Mouse (Mus musculus) hindlimb bud, embryonic 11.5 days (tissue): ENCODE data around the gene Orm1.
A peak's percentile ranks its signal among the peaks of the same experiment; 100 is the strongest.

ENCODE experiments used
- DNase-seq: peaks from one replicate; pipeline ENCODE4 v3.0.0-alpha.2; 2012; ENCODE audit warnings: low read depth, low spot score; ENCODE audit errors: extremely low spot score

Orm1 gene

GRCm38 (mm10) chr4:63355877-63356665, 11.7 kb downstream of the Orm1 start, which contains the start of gene Orm3:
Orm3 (plus strand) TSS chr4:63356162.
- DNase-seq = no peak

DNA sequence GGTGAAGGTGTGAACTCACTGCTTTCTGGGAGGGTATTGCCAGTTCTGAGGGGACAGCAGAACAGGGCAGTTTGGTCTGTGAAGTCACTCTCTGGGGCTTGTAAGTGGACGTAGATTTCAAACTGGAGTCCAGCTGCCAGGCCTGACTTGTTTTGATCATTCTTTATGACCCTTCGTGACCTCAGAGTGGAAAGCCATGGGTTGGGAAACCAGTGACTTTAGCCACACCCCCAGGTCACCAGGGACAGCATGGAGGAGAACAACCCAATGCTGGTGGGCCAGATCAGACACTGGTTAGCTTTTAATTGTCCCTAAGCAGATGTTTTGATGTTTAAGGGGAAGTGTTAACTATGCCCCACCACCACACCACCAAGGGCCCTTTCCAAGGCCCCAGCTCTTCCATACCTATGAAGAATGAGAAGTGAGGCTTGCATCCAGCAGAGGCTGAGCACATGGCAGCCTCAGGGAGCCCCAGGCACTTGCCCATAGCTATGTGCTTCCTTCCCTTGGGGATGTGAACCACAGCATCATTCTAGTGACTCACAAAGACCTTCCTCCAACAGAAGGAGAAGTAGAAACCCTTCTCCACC, 12.7 kb downstream of the Orm1 start:
- no peak for DNase-seq

DNA sequence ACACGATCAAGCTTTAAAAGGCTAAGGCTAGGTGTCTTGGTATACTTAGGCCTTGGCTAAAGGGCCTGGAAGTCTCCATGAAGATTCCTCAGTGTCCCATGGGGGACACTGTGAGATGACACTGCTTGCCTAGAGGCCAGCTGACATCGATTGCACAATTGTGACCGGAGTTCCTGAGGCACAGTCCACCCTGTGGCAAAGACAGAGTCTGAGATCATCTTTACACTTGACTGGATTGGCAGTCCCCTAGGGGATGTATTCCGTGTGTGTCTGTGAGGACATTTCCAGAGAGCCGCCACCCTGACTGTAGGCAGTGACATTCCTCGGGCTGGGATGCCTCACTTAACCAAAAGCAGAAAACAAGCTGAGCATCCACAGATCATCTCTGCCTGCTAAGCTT, 15.5 kb downstream of the Orm1 start:
- no peak for DNase-seq

GRCm38 (mm10) chr4:63362150-63362549, 17.8 kb downstream of the Orm1 start, which contains the start of gene Orm2:
Orm2 (plus strand) TSS chr4:63362449.
- no peak for DNase-seq

GRCm38 (mm10) chr4:63368577-63368976, 24.2 kb downstream of the Orm1 start:
- DNase-seq = peak; percentile 33

- no peak for DNase-seq
These were observed 26.5 kb downstream of the Orm1 start for GRCm38 (mm10) chr4:63370897-63371296.

DNA sequence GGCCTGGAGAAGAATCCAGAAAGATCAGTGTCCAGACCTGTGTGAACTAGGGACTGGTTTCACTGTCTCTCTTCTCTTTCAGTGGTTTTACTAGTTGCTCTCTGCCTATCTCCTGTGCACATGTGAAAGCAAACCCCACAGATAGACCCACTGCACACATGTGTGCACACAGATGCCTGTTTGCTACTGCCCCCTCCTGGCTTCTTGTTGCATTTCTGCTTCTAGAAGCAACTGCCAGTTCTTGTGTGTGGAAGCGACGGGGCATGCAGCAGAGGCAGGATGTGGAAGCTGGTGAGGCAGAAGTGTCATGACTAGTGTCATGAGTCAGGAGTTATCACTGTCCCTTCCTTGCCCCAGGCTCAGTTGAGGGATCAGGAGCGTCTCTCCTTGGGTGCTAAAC, 27.5 kb downstream of the Orm1 start:
- no peak for DNase-seq

- no peak for DNase-seq
These were observed 29.0 kb downstream of the Orm1 start for GRCm38 (mm10) chr4:63373404-63373803.

- DNase-seq = no peak
These were observed 30.0 kb downstream of the Orm1 start for GRCm38 (mm10) chr4:63374331-63374730.

- no peak for DNase-seq
These were observed 31.0 kb downstream of the Orm1 start for GRCm38 (mm10) chr4:63375367-63375766.

- no peak for DNase-seq
These were observed 33.1 kb downstream of the Orm1 start for GRCm38 (mm10) chr4:63377483-63377882.

- no peak for DNase-seq
These were observed 38.5 kb downstream of the Orm1 start for GRCm38 (mm10) chr4:63382676-63383369.

- no peak for DNase-seq
These were observed 39.1 kb downstream of the Orm1 start for GRCm38 (mm10) chr4:63383474-63383873.

DNA sequence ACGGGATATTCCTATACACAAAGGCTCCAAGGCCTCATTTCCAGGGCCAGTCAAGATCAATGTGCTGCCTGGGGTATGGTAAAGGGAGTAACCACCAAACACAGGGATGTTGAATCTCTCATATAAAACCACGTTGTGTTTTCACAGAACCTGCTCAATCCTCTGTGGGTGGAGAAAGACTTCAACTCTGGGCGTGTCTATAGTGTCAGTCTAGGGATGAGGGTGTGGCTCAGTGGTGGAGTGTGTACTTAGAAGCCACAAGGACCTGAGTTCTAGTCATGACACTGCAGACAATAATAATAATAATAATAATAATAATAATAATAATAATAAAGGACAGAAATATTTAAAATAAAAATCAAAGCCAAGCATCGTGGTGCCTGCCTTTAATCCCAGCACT, 39.9 kb downstream of the Orm1 start:
- no peak for DNase-seq

DNA sequence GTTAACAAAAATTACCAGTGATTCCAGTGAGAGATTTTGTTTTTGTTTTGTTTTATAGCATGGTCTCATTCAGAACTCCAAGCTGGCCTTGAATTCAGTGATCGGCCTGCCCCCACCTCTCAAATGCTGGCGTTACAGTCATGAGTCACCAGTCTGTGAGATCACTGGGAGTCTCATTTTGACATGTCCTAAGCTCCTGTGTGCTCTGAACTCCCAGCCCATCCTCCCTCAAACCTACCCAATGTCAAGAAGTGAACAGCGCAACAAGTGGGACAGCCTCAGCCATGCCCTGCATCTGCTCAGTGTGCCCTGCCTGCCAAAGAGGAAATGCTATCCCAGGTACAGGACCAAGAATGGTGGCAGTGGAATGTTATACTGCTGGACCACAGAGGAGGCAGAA, 40.9 kb downstream of the Orm1 start:
- DNase-seq = no peak

DNA sequence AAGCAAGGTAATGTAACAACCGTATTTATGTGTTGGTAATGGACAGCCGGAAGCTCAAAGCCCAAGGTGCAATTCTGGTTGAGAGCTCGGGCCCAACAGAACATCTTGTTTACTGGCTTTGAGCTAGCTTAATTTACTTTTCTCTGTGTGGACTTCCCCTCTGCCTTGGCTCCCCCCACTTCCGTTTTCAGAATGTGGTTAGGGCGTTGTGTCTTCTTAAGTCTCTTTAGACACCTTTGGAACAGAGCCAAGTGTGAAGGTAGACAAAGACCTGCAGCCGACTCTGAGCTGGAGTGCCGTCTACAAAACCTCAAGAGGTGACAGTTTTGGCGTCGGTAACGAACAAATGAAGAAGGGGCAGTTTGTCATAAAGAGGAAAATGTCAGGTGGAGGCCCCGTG, 41.4 kb downstream of the Orm1 start:
- DNase-seq = no peak

- no peak for DNase-seq
These were observed 43.7 kb downstream of the Orm1 start for GRCm38 (mm10) chr4:63388029-63388428.

- DNase-seq = no peak
These were observed 44.9 kb downstream of the Orm1 start for GRCm38 (mm10) chr4:63389121-63389886.

DNA sequence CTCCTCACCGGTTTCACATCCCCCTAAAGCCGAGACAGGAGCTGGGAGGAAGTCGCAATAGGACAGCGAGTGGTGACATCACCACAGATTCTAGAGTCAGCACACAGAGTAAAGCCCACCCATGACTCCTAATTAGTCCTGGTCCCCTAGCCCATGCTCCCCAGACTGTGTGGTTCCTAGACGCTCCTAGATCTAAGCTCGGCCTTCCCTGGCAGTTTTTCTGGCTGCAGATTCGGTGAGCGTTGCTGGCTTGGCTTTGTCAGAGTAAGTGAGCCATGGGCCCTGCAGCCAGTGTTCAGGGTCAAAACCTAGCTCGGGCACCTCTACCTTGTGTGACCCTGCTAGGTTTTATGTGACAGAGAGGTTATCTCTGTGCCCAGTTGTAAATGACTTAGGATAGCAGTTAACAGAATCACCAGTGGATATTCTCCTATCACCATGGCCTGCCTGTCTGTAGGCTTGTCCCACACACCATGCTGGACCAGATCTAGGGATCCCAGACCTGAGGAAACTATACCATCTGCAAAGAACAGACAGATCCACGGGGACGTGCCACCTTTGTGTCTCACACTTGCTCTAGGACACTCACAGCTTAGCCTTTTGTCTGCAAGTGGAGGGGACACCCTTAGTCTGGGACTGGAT, 45.6 kb downstream of the Orm1 start:
- no peak for DNase-seq

DNA sequence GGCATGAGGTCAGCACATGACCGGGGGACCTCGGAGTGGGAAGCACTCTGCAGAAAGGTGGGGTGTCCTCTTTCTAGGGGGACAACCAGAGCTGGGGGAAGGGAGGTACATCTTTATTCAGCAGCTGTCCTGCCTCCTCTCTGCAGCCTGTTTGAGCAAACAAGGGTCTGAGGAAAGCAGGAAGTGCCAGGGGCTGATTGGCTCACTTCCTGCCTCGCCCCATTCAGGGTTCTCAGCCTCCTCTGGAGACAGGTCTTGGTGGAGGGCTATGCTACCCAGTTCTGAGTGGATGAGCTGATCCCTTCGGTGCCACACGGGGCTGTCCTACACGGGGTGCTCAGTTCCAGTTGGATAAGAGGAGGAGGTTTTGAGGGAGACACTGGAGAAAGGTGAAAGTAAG, 47.0 kb downstream of the Orm1 start:
- no peak for DNase-seq
